Mouse (Mus musculus) ES-E14 (cell line): Measurements from ENCODE around the gene Stfa2l1. TPM values are rescaled to one million over a fixed set of nuclear protein-coding genes. Genes with fewer than 3 reads are reported as not detected.
A peak's percentile ranks its signal among the peaks of the same experiment; 100 is the strongest.
"Not testable (repeated sequence)": the region's sequence is repeated elsewhere in the genome, so short reads cannot be mapped to it uniquely, and the experiment has no call there.

Source experiments
- DNase-seq: peaks from one replicate; pipeline ENCODE4 v3.0.0-alpha.2; 2013; ENCODE audit warnings: low read depth, low spot score
- H3K27ac ChIP-seq: 2 replicates; pipeline ENCODE4 v1.5.1; 2012; ENCODE audit warnings: low read depth, mild to moderate bottlenecking, low read length, moderate library complexity, mixed read lengths; ENCODE audit not compliant: poor library complexity, insufficient read depth, severe bottlenecking
- H3K36me3 ChIP-seq: 2 replicates; pipeline ENCODE4 v1.6.1; 2012; ENCODE audit warnings: mild to moderate bottlenecking, low read length, moderate library complexity, mixed read lengths; ENCODE audit not compliant: control insufficient read depth, poor library complexity, insufficient read depth, severe bottlenecking
- H3K4me1 ChIP-seq, 2 experiments: fragments of 150-350 bp in 1 of 2; sonication (generic) in 1 of 2; 2 replicates each; pipeline ENCODE4 v1.6.1; 2012; ENCODE audit warnings: low read length in 2 of 2, mild to moderate bottlenecking in 1 of 2, mixed read lengths in 1 of 2; ENCODE audit not compliant: control insufficient read depth in 2 of 2, insufficient read depth in 2 of 2, poor library complexity in 1 of 2
- H3K4me3 ChIP-seq, 2 experiments: fragments of 150-350 bp in 1 of 2; sonication (generic) in 1 of 2; 2 replicates each; pipeline ENCODE4 v1.5.1; 2012; ENCODE audit warnings: low read length in 2 of 2, low read depth in 1 of 2, mild to moderate bottlenecking in 1 of 2, mixed read lengths in 1 of 2; ENCODE audit not compliant: insufficient read depth in 1 of 2, poor library complexity in 1 of 2, severe bottlenecking in 1 of 2
- H3K9ac ChIP-seq: 2 replicates; pipeline ENCODE4 v1.6.1; 2012; ENCODE audit warnings: low read depth, mild to moderate bottlenecking, low read length, mixed read lengths; ENCODE audit not compliant: poor library complexity, insufficient read depth, severe bottlenecking
- H3K9me3 ChIP-seq: fragments of 150-350 bp; sonication (generic); 2 replicates; pipeline ENCODE4 v1.6.1; 2012; ENCODE audit warnings: low read depth, mild to moderate bottlenecking, low read length; ENCODE audit not compliant: control insufficient read depth, insufficient read depth
- CHD2 ChIP-seq: IDR thresholded peaks from 2 replicates; pipeline ENCODE4 v1.6.1; 2014; ENCODE audit warnings: mild to moderate bottlenecking, low read depth, low read length, inconsistent platforms
- HCFC1 ChIP-seq: IDR thresholded peaks from 2 replicates; pipeline ENCODE4 v1.6.1; 2012; ENCODE audit warnings: low read length, inconsistent platforms, borderline replicate concordance; ENCODE audit not compliant: insufficient read depth
- MAFK ChIP-seq: IDR thresholded peaks from 2 replicates; pipeline ENCODE4 v1.6.1; 2014; ENCODE audit warnings: mild to moderate bottlenecking, low read depth, low read length, inconsistent platforms; ENCODE audit not compliant: insufficient read depth
- ZC3H11A ChIP-seq: IDR thresholded peaks from 2 replicates; pipeline ENCODE4 v1.6.1; 2012; ENCODE audit warnings: low read depth, mild to moderate bottlenecking, inconsistent platforms, low read length, borderline replicate concordance
- ZNF384 ChIP-seq: IDR thresholded peaks from 2 replicates; pipeline ENCODE4 v1.6.1; 2012; ENCODE audit warnings: low read depth, low read length, inconsistent platforms
- in situ Hi-C, 2 experiments: fragments of 600-800 bp; cut with MboI; formaldehyde crosslinking; loops; one replicate each; pipeline ENCODE4 v1.15.1; 2025; ENCODE audit warnings: low sequenced_read_pairs in 2 of 2, inconsistent platforms in 1 of 2; ENCODE audit not compliant: unreplicated experiment in 2 of 2
- total RNA-seq: library from RNA; depleted of rRNA; stranded (reverse); fragments of 300-350 nt; gene quantifications from 2 replicates; pipeline ENCODE4 v1.2.3, GENCODE M21; 2012

Gene Stfa2l1
- total RNA-seq, 1 experiment, result not detected

DNA sequence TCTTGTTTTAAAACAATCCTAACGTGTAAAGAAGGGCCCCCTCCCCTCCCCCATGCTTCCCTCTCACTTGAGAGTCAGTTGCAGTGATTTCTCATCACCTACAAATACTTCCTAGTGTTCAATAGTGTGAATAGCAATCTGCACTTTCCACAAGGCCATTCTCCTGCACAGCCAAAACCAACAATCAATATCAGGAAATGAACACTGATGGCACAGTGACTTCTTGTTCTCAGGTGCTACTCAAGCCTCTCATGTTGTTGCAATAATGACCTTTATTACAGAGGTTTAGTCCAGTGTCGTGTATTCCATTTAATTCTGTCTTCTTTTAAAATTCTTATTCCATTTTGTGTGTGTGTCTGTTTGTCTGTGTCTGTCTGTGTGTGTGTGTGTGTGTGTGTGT is 18.4 kb upstream of the Stfa2l1 start:
- TF ChIP-seq ZNF384 (no peak), HCFC1 (no peak), MAFK (no peak), CHD2 (no peak)
- DNase-seq, result no peak
- no peak overlapping the region for H3K27ac ChIP-seq
- H3K4me3 ChIP-seq, result no peak overlapping the region
- H3K9me3 ChIP-seq, result no peaks in the 10 kb centered on the region
- H3K36me3 ChIP-seq, result no peaks in the 10 kb centered on the region
- in situ Hi-C loops, result no loop called here
- H3K4me1 ChIP-seq, result no peaks in the 10 kb centered on the region
- no peak overlapping the region for H3K9ac ChIP-seq

DNA sequence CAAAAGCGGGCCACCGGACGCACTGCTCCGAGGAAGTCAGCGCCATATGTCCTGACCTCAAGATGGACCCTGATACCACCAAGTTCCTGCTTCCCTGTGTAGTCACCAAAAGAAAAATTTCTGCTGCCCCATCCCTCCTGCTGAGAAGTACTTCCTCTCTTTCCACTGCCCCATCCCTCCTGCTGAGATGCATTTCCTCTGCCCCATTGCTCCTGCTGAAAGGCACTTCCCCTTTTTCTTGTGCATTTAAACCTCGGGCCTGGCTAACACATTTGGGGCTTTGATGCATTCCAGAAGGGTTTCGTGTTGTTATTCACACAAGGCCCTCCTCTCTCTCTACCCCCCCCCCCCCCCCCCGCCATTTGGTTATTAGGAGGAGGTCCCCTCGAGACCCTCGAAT is 11.2 kb downstream of the Stfa2l1 start:
- H3K9me3 ChIP-seq, H3K27ac ChIP-seq, H3K9ac ChIP-seq, H3K36me3 ChIP-seq, H3K4me3 ChIP-seq, in situ Hi-C loops, H3K4me1 ChIP-seq: not testable (repeated sequence)
- DNase-seq, result peak; percentile 7

DNA sequence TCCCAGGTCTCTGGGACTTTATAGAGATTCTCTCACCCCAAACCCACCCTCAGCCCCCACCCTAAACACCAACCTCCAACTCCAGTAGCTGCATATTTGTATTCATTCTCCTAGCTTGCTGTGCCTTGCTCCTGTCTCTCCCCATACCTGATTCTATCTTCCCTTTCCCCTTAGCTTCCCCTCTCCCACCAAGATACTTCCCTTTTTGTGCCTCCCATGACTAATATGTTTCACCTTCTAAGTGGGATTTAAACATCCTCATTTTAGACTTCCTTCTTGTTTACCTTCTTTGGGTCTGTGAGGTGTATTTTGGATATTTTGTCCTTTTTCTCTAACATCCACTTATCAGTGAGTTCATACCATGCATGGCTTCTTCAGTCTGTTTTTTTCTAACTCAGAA is 19.5 kb downstream of the Stfa2l1 start:
- no peak for DNase-seq
- no peak overlapping the region for H3K27ac ChIP-seq
- H3K4me1 ChIP-seq, result no peaks in the 10 kb centered on the region
- H3K9me3 ChIP-seq, result no peaks in the 10 kb centered on the region
- in situ Hi-C loops, result no loop called here
- H3K4me3 ChIP-seq, result no peak overlapping the region
- no peak for TF ChIP-seq CHD2
- no peak for TF ChIP-seq MAFK
- no peak for TF ChIP-seq ZC3H11A
- no peak for TF ChIP-seq ZNF384
- TF ChIP-seq HCFC1, result no peak
- H3K9ac ChIP-seq, result no peak overlapping the region
- no peaks in the 10 kb centered on the region for H3K36me3 ChIP-seq

DNA sequence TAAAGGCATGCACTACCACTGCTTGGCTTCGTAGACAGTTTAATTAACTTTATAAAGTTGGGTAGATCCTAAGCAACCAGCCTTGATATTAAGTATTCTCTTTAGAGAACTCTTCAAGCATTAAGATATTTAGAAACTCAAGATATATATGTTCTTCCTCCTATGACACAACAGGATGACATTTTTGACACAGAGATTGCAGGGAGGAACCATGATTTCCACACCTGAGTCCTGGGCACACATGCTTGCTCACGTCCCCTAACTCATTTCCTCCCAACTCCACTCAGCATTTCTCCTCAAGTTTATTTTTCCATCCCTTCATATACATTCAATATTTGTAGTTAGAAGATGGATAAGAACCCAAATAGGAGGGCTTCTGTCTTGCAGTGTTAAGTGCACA is 23.3 kb downstream of the Stfa2l1 start:
- no peak for TF ChIP-seq HCFC1
- TF ChIP-seq MAFK, result no peak
- TF ChIP-seq CHD2, result no peak
- TF ChIP-seq ZNF384, result no peak
- no peak for TF ChIP-seq ZC3H11A
- in situ Hi-C loops, result no loop called here
- H3K27ac ChIP-seq, result no peak overlapping the region
- H3K9ac ChIP-seq, result no peak overlapping the region
- DNase-seq, result no peak
- no peaks in the 10 kb centered on the region for H3K9me3 ChIP-seq
- H3K4me3 ChIP-seq, result no peak overlapping the region
- no peaks in the 10 kb centered on the region for H3K4me1 ChIP-seq
- H3K36me3 ChIP-seq, result no peaks in the 10 kb centered on the region

DNA sequence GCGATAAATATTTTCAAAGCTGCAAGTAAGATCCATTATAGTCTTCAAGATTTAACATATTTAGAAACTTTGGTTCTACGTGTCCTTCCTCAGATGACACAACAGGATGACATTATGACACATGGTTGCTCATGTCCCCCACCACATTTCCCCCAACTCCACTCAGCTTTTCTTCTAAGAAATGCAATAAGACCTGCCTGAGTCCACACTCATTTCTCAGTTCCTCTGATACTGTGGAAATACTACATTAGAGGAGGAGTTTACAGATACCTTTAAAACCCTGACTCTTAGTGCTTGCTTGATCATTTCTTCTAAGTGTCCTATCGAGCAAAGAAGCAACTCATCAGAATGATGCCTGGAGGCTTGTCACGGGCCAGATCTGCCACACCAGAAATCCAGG is 27.3 kb downstream of the Stfa2l1 start, which contains the start of gene Gm5483:
Gm5483 (plus strand) TSS at position 301 of the 400 bp plus-strand sequence.
- DNase-seq, H3K9ac ChIP-seq, in situ Hi-C loops: not testable (repeated sequence)

More for the DNA sequence above, 27.3 kb downstream of the Stfa2l1 start, which contains the start of gene Gm5483:
- H3K4me1 ChIP-seq, H3K27ac ChIP-seq, H3K36me3 ChIP-seq, H3K9me3 ChIP-seq, H3K4me3 ChIP-seq: not testable (repeated sequence)
